Mouse (Mus musculus) heart, postnatal 14 days (tissue): ENCODE measurements around the gene Ung. TPM values are rescaled to one million over a fixed set of nuclear protein-coding genes. Genes with fewer than 3 reads are reported as not detected.
A peak's percentile ranks its signal among the peaks of the same experiment; 100 is the strongest.

ENCODE experiments used
- DNase-seq, 2 experiments: peaks; one replicate each; pipeline ENCODE4 v3.0.0; 2021 to 2022
- intact Hi-C: fragments of 180-260 bp; cut with DNase I; formaldehyde crosslinking; loops from one replicate; pipeline ENCODE4 v1.15.1; 2025
- long read RNA-seq, 2 experiments: library from polyadenylated mRNA; stranded (forward); transcript quantifications; one replicate each; pipeline ENCODE4 v2.0.0; 2021
- total RNA-seq, 2 experiments: library from RNA; stranded (reverse); gene quantifications; 2 replicates each; pipeline ENCODE4 v1.2.3; 2021

The Ung gene
- 10 to 100 TPM; 24.1 to 26.9 TPM for total RNA-seq
- long read RNA-seq, experiment 1, transcript Ung-202 (6 exons, 2,136 nt), result major isoform, 18 of 23 reads
- long read RNA-seq, experiment 1, partial matches to known transcripts, result 1 of 23 reads
- long read RNA-seq, experiment 1, other reads (novel, unspliced or antisense), result 2 of 23 reads
- long read RNA-seq, experiment 2, transcript Ung-202 (6 exons, 2,136 nt), result major isoform, 15 of 21 reads
- long read RNA-seq, experiment 2, partial matches to known transcripts, result 0 of 21 reads
- long read RNA-seq, experiment 2, other reads (novel, unspliced or antisense), result 0 of 21 reads

DNA sequence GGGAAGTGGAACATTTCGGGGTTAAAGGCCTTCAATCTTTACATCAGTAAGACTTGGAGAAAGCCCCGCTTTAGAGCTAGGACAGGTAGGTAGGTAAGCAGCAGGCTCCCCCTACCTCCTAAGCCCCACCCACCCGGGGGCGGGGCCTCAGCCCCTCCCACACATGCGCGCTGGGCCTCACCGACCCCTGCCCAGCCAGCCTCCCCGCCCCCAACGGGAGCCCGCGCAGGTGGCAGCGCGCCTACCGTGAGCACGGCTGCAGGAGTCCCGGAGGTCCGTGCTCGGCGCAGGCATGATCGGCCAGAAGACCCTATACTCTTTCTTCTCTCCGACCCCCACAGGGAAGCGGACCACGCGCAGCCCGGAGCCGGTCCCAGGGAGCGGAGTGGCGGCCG, at the start of gene Ung:
TSS of gene Ung (plus strand) at position 176 of the 395 bp plus-strand sequence.
- intact Hi-C loops, result no loop called here
- DNase-seq, result peak; percentile 37 to 43

DNA sequence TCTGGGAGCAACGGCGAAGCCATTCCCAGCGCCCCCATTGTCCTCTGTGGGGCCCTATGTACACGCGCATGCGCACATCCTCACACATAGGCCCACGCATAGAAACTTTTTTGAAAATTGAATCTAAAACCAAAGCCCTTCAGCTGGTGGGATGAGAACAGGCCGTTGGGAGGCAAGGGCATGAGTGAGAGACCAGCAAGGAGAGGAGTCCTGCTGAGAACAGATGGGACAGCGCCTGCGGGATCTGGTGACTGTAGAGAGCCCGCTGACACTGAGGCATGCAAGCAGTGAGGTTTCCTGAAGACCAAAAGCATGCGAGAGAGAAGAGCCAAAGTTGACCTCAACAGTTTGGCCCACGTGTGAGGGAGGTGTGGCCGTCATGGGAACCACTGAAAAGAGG, 44.7 kb upstream of the Ung start:
- intact Hi-C loops, result no loop called here
- DNase-seq, result no peak

DNA sequence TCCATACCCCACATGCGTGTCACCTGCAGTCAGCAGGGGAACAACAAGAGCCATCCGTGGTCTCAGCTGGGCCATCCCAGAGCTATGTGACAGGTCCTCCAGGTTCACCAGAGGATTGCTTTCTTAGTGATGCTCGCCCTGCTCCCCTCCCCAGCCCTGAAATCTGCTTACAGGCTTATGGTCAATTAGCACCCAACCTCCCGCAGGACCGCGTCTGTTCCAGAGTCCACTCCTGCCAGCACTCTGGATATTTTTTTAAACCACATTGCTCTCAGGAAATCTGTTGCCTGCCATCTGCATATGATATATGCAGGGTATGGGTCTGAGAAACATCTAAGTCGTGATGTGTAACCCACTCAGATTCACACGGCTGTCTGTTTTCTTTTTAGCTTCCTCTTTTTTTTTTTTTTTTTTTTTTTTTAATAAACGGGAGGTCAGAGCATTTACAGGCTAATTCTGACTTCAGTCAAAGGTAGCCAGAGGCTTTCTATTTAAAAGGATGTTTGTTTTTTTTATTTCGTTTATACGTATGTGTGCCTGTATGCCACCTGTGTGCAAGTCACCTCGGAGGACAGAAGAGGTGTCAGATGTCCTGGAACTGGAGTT, 42.2 kb upstream of the Ung start:
- intact Hi-C loops, result no loop called here
- DNase-seq, result no peak

DNA sequence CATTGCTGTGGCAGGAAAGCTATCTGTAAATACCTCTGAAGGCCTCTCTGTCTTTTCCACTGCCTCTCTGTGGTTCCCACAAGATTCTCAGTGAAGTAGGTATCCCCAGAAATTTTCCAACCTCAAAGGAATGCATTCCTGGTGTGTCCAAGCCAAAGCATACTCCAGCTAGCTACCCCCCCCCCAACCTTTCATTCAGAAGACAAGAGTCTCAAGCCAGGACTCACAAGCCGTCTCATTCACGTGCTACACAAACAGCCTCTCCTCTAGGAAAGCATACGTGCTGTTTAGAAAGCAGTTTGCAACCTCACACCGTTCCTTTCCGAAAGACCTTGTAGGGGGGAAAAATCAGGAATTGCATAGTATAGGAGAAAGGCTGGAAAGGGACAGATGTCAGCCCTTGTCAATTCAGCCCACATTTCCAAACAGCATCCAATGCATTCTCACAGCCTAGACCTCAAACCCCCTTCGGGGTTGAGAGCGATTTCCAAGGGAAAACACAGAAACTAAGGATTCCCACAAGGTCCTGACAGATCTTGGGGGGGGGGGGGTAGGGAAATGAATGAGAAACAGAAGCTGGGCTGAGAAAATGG, 39.7 kb upstream of the Ung start:
- intact Hi-C loops, result no loop called here
- no peak for DNase-seq

DNA sequence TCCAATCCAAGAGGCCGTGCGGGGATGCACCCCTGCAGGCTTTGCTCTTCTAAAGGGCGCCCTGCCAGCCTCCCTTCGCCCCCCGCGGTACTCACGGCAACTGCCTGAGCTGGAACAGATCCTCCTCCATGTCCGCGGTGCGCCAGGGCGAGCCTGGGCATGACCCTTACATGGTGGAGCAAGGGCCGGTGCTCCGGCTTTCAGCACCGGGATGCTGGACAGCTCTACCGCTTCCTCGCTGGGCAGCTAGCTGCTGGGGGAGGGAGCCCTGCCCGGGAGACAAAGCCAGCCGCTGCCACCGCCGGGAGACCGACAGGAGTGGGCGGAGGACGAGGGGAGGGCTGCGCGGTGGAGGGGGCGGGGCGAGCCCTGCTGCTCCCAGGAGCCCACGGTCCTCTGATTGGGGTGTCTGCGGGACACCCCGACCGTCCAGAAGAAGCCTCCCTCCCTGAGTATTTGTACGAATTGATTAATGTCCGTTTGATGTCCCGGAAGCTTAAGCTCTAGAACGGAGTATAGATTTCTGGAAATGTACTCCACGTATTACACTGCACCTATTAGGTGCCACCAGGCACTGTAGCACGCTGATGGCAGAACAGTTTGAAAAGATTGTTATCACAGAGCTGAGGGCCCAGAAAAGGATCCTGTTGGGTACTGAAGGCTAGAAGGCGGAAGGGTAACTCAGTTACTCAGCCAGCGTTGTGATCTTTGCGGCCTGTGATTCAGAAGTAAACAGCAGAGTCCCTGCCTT, 39.0 kb upstream of the Ung start, which contains the start of gene Svop:
TSS of gene Svop (minus strand) at position 514 of the 751 bp plus-strand sequence.
- peak; percentile 79 to 85 for DNase-seq
- intact Hi-C loops, result no loop called here

DNA sequence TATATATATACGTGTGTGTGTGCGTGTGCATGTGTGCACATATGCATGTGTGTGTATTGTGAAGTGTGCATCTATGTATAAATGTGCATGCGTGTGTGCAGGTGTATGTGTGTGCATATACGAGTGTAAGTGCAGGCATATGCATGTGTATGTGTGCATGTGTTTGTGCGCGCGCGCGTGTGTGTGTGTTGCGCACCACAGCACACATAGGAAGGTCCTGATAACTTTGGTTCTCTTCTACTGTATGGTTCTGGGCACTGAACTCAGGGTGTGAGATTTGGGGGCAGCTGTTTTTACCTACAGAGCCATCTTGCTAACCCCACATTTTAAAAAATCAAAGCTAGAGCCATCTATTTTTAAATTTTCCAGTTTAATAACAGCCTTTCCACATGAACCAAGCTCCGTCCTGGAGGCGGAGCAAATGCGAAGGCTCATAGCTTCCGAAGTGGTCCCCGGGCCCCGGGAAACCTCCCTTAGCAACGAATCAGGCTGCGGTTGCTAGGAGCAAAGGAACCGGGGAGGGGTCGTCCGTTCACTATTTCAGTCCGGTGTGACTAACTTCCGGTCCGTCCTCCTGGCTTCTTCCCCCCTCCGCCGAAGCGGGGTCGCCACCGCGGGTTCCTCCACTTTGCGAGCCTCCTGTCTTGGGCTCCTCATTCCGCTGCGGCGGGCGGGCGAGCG, 30.3 kb upstream of the Ung start:
- DNase-seq, result peak; percentile 93 to 96
- intact Hi-C loops, result no loop called here

DNA sequence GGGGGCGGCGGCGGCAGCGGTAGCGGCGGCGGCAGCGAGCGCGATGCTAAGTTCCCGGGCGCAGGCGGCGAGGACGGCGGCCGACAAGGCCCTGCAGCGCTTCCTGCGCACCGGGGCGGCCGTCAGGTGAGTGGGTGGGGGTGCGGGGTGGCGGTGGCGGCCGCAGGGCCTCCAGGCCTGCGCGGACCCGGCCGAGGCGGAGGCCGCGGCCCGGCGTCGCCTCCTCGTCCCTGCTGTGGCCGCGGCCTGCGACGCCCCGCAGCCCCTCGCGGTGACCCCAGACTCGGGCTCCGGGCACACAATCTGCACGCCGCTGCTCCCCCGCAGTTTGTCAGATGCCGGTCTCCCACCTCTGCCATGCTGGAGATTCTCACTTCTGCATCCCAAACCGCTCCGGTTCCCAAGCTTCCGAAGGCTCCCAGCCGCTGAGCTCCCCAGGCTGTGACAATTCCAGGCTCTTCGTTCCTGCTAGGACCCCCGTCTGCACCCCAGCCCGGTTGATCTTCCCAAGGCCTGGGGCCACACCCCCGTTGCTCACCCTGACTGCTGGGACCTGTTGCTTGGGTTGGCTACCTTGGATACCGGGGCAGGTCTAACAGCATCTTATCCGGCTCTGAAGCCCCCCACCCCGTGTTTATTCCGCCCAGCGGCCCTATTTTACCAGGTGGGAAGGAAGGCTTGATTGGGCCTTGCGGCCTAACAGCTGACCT, 29.6 kb upstream of the Ung start:
- intact Hi-C loops, result no loop called here

DNA sequence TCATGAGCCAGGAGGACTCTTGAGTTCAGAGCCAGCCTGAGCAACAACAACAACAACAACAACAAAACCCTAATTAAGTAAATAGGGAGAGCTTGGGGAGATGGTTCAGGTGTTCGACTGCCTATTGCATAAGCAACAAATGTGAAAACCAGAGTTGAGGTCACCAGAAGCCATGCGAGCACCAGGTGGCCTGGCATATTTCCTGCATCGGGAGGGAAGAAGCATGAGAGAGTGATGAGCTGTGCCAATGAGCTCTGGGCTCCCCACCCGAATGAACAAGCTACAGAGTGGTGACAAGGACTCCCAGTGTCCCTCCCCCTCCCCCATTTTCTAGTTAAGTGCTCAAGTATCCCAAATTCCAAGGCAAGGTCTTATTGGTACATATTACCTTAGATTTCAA, 28.3 kb upstream of the Ung start:
- intact Hi-C loops, result no loop called here
- no peak for DNase-seq

More for the DNA sequence above, 29.6 kb upstream of the Ung start:
- DNase-seq, result no peak

DNA sequence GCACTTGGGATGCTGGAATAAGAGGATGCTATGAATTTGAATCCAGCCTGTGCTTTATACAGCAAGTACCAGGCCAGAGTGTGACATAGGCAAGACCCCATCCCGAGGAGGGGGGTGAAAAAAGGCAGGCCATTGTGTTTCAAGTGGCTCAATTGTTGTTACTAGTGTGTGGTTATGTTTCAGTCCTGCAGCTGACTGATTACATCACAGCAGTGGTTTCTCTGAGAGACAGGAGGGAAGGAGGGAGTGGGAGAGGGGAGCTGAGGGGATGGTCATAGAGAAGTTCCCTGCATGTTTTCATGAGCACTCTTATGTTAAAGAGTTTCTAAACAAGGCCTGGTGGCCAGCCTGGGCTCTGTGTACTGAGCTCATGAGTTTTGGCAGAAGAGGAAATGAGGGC, 27.4 kb upstream of the Ung start:
- DNase-seq, result no peak
- intact Hi-C loops, result no loop called here

DNA sequence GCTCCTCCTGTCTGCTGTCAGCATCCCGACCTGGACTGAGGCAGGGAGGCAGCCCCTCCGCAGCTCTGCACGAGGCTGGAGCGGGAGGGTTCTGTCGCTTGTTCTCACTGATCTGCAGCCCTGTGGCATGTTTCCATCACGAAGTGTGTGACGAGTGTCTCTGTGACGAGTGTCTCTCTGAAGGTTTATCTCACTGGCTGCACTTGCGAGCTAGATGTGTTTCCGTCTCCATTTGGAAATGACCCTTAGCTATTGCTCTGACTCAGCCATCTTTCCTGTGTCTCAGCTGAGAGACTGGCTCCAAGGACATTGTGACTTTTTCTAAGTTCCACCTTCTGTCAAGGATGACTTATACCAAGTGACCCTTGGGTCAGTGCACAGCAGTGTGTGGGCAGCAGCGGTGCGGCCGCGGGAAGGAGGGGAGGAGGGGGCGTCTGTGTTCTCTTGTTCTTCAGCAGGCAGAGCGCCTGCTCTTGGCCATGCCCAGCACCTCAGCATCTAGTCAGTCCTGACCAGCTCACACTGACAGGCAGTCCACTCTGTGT, 23.7 kb upstream of the Ung start:
- no peak for DNase-seq
- intact Hi-C loops, result no loop called here

DNA sequence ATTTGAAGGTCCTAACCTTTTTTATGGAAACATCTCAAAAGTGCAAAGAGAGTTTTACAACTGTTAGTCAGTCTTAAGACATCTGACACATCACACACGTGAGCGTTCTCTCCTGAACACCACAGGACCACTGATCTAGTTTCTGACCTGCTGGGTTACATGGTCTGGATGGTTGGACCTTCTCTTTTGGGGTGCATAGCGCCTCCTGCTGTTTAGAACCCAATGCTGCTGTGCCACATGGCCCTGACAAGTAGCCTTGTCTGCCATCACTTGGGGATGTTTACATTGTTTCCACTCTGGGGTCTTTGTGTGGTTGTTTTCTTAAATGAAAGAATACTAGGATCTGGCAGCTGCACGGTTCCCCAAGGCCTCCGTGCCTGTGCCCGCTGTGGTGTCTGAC, 16.9 kb upstream of the Ung start:
- intact Hi-C loops, result no loop called here
- no peak for DNase-seq

DNA sequence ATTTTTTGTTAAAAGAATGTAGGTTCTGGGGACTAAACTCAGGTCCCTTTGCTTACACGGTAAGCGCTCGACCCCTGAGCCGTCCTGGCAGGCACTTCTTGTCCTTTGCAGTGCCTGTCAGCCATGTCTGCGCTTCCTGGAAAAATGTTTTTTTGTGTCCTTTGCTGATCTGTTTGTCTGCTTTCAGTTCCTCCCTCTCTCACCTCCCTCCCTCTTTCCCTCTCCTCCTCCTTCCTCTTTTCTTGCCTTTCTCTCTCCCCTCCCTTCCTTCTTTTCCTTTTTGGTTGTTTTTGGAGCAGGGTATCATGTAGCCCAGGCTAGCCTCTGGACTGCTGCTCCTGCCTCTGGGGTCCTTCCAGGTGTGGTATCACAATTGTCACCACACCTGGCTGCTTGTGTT, 15.2 kb upstream of the Ung start:
- no peak for DNase-seq
- intact Hi-C loops, result no loop called here

DNA sequence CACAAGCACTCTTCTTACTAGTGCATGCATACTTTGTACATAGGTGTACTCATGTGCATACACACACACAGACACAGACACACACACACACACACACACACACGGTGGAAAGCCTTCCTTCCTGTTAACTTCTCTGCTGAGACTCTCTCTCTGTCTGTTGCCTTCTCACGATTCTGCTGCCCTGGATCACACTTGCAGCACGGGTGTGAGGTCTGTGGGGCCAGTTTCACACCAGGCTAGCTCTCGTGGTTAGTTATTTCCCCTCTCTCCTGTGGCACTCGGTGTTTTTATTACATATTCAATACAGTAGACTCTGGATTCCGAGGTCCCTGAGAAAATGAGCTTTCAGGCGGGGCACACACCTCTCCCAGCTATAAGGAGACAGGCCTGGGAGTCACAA, 13.6 kb upstream of the Ung start:
- no peak for DNase-seq
- intact Hi-C loops, result no loop called here

DNA sequence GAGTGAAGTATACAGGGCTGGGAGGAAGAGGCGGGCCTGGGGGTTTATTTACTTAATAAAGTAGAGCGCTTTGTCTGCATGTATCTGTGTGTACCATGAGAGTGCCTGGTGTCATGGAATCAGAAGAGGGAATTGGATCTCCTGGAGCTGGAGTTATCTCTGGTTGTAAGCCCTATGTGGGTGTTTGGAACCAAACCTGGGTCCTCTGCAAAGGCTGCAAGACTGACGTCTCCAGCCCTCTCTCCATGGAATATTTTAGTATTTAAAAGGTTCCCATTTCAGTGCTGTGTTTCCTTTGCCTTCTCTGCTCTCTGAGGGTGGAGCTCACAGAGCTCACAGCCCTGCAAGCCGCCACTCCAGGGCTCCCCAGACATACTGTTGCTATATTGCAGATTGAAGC, 10.4 kb upstream of the Ung start:
- intact Hi-C loops, result loop anchor here (10.0 kb wide), 1 partner anchor 265 kb away; no protein-coding TSS in a partner anchor
- no peak for DNase-seq

DNA sequence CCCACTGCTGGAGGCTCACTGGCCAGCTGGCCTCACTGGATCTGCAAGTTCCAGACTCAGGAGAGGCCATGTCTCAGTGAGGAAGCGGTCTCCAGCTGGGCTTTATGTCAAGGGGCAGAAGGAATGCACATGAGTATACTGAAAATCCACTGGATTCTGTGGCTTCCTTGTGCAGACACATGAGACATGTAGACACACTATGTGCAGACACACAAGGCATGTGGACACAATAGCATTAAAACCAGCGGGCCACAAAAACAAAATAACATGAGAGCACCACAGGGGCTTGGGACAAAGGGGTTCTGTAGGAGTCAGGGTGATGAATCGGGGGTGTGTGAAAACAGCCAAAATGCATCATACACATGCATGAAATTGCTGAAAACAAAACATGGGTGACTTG, 4.2 kb upstream of the Ung start:
- intact Hi-C loops, result loop anchor here (2.0 to 10.0 kb wide), 2 partner anchors 73 to 271 kb away; no protein-coding TSS in a partner anchor
- no peak for DNase-seq

DNA sequence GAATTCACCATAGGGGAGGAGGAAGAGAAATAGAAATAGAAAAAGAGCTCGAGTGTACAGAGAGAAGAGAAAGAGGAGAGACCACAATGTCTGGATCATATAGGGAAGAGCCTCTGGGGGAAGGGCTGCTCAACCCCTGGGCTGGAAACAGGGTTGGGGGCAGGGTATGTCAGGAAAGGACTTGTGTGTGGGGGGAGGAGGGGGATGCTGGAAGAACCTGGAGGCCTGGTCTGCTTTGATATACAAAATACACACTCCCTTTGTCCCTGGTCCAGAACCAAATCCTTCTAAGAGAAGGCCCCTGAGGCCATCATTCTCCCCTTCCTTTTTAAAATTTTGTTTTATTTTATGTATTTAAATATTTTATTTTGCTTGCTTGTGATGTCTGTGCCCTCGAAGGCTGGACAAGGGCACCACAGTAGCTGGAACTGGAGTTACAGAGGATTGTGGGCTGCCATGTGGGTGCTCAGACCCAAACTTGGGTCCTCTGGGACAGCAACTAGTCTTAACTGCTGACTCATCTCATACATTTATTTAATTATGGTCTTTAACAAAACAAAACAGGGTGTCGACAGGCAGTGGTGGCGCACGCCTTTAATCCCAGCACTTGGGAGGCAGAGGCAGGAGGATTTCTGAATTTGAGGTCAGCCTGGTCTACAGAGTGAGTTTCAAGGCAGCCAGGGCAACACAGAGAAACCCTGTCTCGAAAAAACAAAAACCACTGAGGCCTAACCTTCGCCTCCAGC, 3.5 kb upstream of the Ung start:
- DNase-seq, result no peak
- intact Hi-C loops, result loop anchor here (2.0 to 10.0 kb wide), 2 partner anchors 74 to 272 kb away; no protein-coding TSS in a partner anchor

DNA sequence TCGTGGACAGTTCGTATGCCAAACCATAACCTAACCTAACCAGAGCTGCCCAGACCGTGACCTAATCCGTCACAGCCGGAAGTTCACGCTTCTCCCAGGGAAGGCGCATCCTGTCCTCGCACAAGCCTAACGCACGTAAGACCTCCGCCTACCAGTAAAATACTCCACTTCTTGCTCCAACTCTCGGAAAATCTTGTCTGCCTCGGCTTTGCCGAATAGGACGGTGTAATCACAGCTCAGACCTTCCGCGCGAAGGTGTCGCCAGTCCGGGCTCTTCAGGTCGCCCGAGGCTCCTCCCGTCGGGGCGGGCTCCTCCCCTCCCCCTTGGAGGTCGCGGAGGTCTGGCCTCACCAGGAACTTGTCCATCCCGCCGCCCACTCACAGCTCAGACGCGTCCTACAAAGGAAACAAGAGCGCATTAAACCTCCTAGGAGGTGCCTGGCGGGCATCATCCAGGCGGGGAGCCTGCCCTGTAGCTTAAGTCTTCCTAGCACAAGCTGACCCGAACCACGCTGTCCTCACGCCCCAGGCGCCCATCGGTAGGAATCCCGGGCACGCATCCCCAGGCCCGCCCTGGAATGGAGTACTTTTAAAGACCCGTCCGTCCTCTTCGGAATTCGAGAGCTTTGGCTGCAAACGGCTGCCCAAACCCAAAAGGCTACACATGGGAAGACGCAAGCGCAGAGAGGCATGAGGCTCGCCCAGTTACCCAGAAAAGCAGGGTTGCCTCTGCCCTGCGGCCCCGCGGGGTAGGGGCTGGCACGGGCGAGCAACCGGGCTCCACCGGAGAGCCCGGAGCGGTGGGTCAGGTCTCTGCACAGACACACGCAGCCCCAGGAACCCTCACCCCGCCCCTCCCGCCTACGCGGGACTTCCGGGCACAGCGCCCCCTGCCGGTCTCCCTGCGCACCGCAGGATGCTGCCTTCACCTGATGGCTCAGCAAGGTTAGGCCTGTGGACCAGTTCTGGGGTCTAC, 2.5 kb upstream of the Ung start, which contains the start of gene Alkbh2:
TSS of gene Alkbh2 (minus strand) at position 845 of the 976 bp plus-strand sequence.
- peak; percentile 87 to 90 for DNase-seq
- intact Hi-C loops, result loop anchor here (2.0 to 10.0 kb wide), 2 partner anchors 75 to 273 kb away; no protein-coding TSS in a partner anchor
